Mouse (Mus musculus): Measurements from ENCODE around the gene Cela3a.

- TF ChIP-seq CTCF (IDR thresholded peaks at IDR 0.05; ENCODE audit: borderline replicate concordance, insufficient read depth, low read depth, low read length) = no peak
- no peak for TF ChIP-seq POLR2A (IDR thresholded peaks at IDR 0.05; ENCODE audit: borderline replicate concordance, insufficient read depth, low read length)
Observed at GRCm38 (mm10) chr4:137391287-137391686, 18.3 kb downstream of the Cela3a start.
